Mouse (Mus musculus) embryonic facial prominence, embryonic 11.5 days (tissue): ENCODE measurements around the gene Map3k12. TPM values are rescaled to one million over a fixed set of nuclear protein-coding genes. Genes with fewer than 3 reads are reported as not detected.

Experiments used
- polyA plus RNA-seq: library from polyadenylated mRNA; unstranded; fragments of >200 nt; fragmentation: Nextera tagmentation; extraction: Ambion mirVana; gene quantifications from 2 replicates; pipeline ENCODE4 v1.2.1, GENCODE M21; 2014

The Map3k12 gene
- polyA plus RNA-seq, 1 experiment from 2014 or later = 13.4 TPM

Other genes starting within 250 kb of the Map3k12 start
- 0.58 and 1.2 TPM in 2 replicates for gene Gm9918, start 246.5 kb downstream of the Map3k12 start, polyA plus RNA-seq
- 51.6 and 57.2 TPM in 2 replicates for gene Mfsd5, start 237.6 kb downstream of the Map3k12 start, polyA plus RNA-seq
- 36.0 and 37.7 TPM in 2 replicates for gene Espl1, start 220.8 kb downstream of the Map3k12 start, polyA plus RNA-seq
- 453 and 469 TPM in 2 replicates for gene Pfdn5, start 190.9 kb downstream of the Map3k12 start, polyA plus RNA-seq
- 101 and 103 TPM in 2 replicates for gene Myg1, start 185.4 kb downstream of the Map3k12 start, polyA plus RNA-seq
- gene Aaas, start 166.3 kb downstream of the Map3k12 start, polyA plus RNA-seq = 98.3 and 102 TPM in 2 replicates
- 2.4 and 3.0 TPM in 2 replicates for gene Sp7, start 149.9 kb downstream of the Map3k12 start, polyA plus RNA-seq
- 12.8 and 13.9 TPM in 2 replicates for gene Sp1, start 110.9 kb downstream of the Map3k12 start, polyA plus RNA-seq
- gene Amhr2, start 71.7 kb downstream of the Map3k12 start, polyA plus RNA-seq = 0.24 TPM in 1 of 2 replicates, not detected in the other
- gene Prr13, start 58.0 kb downstream of the Map3k12 start, polyA plus RNA-seq = 75.0 and 76.5 TPM in 2 replicates
- gene Pcbp2, start 46.5 kb downstream of the Map3k12 start, polyA plus RNA-seq = 288 and 290 TPM in 2 replicates
- gene Gm10337, start 13.3 kb downstream of the Map3k12 start, polyA plus RNA-seq = 3.4 TPM in 1 of 2 replicates, not detected in the other
- gene Tarbp2, start 1.1 kb upstream of the Map3k12 start, polyA plus RNA-seq = 92.0 and 92.7 TPM in 2 replicates
- 0.52 and 0.66 TPM in 2 replicates for gene Npff, start 7.9 kb upstream of the Map3k12 start, polyA plus RNA-seq
- gene Gm28047, start 108.0 kb upstream of the Map3k12 start, polyA plus RNA-seq = 0.20 and 0.21 TPM in 2 replicates
- gene Atf7, start 108.4 kb upstream of the Map3k12 start, polyA plus RNA-seq = 13.7 and 17.4 TPM in 2 replicates
- gene Atp5g2, start 155.3 kb upstream of the Map3k12 start, polyA plus RNA-seq = 60.4 and 79.9 TPM in 2 replicates
- gene Calcoco1, start 205.1 kb upstream of the Map3k12 start, polyA plus RNA-seq = 32.2 and 34.0 TPM in 2 replicates